Mouse (Mus musculus) olfactory bulb, adult 2 months (tissue): ENCODE results near the gene 2610301B20Rik. TPM values are rescaled to one million over a fixed set of nuclear protein-coding genes. Genes with fewer than 3 reads are reported as not detected.

ENCODE experiments used
- H3K27ac ChIP-seq: fragments of 200-500 bp; 2 replicates; pipeline ENCODE4 v1.5.1; 2012; ENCODE audit warnings: low read depth, low read length; ENCODE audit not compliant: insufficient read depth
- H3K4me1 ChIP-seq: fragments of 200-500 bp; 2 replicates; pipeline ENCODE4 v1.6.1; 2012; ENCODE audit warnings: low read length; ENCODE audit not compliant: control insufficient read depth, insufficient read depth
- H3K4me3 ChIP-seq: fragments of 200-500 bp; 2 replicates; pipeline ENCODE4 v1.5.1; 2012; ENCODE audit warnings: mild to moderate bottlenecking, low read depth, low read length, moderate library complexity; ENCODE audit not compliant: insufficient read depth
- CTCF ChIP-seq: fragments of 200-500 bp; IDR thresholded peaks from 2 replicates; pipeline ENCODE4 v1.5.1; 2012; ENCODE audit warnings: low read depth, mild to moderate bottlenecking, low read length, moderate library complexity; ENCODE audit not compliant: insufficient read depth
- POLR2A ChIP-seq: fragments of 200-500 bp; IDR thresholded peaks from 2 replicates; pipeline ENCODE4 v1.6.1; 2012; ENCODE audit warnings: mild to moderate bottlenecking, low read depth, low read length, moderate library complexity; ENCODE audit not compliant: insufficient read depth
- WGBS: fragments of 180-500 bp; shearing (Covaris S2); methylation state at CpG from one replicate; pipeline ENCODE4 v1.1.7; 2018; 5-methylcytosine and 5-hydroxymethylcytosine counted together
- polyA plus RNA-seq: library from polyadenylated mRNA; stranded (reverse); fragments of >200 nt; gene quantifications from 2 replicates; pipeline ENCODE4 v1.2.4, GENCODE M21; 2012; ENCODE audit warnings: low replicate concordance; ENCODE audit not compliant: missing spikeins, insufficient read depth, insufficient read length

Gene 2610301B20Rik
- polyA plus RNA-seq, 1 experiment, result not detected

- H3K4me3 ChIP-seq, result no peak overlapping the region
- TF ChIP-seq CTCF, result no peak
- no peak for TF ChIP-seq POLR2A
- H3K4me1 ChIP-seq, result no peaks in the 10 kb centered on the region
- no peak overlapping the region for H3K27ac ChIP-seq
- WGBS, result 94% methylated on average over 9 of the region's 9 CpGs
Measured at GRCm38 (mm10) chr4:10931040-10931439, 56.7 kb downstream of the 2610301B20Rik start.

DNA sequence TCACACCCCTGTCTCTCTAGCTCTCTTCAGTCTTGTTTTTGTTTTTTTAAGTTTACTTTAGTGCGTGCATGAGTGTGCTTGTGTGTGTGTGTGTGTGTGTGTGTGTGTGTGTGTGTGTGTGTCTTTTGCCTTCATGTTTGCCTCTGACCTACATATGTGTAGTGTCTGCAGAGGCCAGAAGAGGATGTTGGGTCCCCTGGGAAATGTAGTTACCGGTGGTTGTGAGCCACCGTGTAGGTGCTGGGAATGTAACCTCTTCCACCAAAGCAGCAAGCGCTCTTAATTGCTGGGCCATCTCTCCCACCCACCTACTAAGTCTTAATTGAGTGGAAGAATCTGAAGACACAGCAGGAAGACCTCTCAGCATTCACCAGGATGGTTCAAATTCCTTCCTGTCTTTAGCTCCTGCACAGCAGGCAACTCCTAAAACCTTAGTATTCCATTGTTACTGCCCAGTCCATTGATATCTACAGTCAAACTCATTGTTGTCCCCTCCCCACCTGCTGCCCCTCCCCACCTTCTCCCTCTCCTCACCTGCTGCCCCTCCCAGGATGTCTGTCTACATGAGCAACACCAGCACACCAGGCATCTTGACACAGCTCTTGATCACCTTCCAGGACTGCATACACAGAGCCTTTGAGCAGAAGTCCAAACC, 57.9 kb downstream of the 2610301B20Rik start:
- 47% methylated on average over 4 of the region's 4 CpGs for WGBS

GRCm38 (mm10) chr4:10932782-10933181, 58.5 kb downstream of the 2610301B20Rik start:
- TF ChIP-seq CTCF (no peak), POLR2A (no peak)
- 79% methylated on average over 5 of the region's 5 CpGs for WGBS
- no peaks in the 10 kb centered on the region for H3K4me1 ChIP-seq
- no peak overlapping the region for H3K27ac ChIP-seq
- no peak overlapping the region for H3K4me3 ChIP-seq

More for the DNA sequence above, 57.9 kb downstream of the 2610301B20Rik start:
- no peak for TF ChIP-seq CTCF
- no peak for TF ChIP-seq POLR2A
- no peak overlapping the region for H3K4me3 ChIP-seq
- H3K27ac ChIP-seq, result no peak overlapping the region
- no peaks in the 10 kb centered on the region for H3K4me1 ChIP-seq

- H3K4me3 ChIP-seq, result no peak overlapping the region
Measured at GRCm38 (mm10) chr4:10936766-10937165, 62.5 kb downstream of the 2610301B20Rik start.

More at GRCm38 (mm10) chr4:10936766-10937165, 62.5 kb downstream of the 2610301B20Rik start:
- Histone ChIP-seq H3K4me1 (no peaks in the 10 kb centered on the region), H3K27ac (no peak overlapping the region)
- TF ChIP-seq CTCF (no peak), POLR2A (no peak)
- 88% methylated on average over 4 of the region's 4 CpGs for WGBS
